Mouse (Mus musculus) 3134 (cell line): ENCODE data around the gene Tlk2.
A peak's percentile ranks its signal among the peaks of the same experiment; 100 is the strongest.

ENCODE experiments used
- DNase-seq: peaks from one replicate; pipeline ENCODE4 v3.0.0-alpha.2; 2011; ENCODE audit warnings: low spot score; ENCODE audit not compliant: insufficient read length; ENCODE audit errors: extremely low read depth

The Tlk2 gene

GRCm38 (mm10) chr11:105247321-105247720 is 68.7 kb downstream of the Tlk2 start:
- no peak for DNase-seq

- no peak for DNase-seq
These were observed 81.1 kb downstream of the Tlk2 start for GRCm38 (mm10) chr11:105259733-105260132.

GRCm38 (mm10) chr11:105261116-105261515 is 82.5 kb downstream of the Tlk2 start:
- no peak for DNase-seq

- DNase-seq, result no peak
These were observed 83.2 kb downstream of the Tlk2 start for GRCm38 (mm10) chr11:105261601-105262351.

- no peak for DNase-seq
These were observed 85.9 kb downstream of the Tlk2 start for GRCm38 (mm10) chr11:105264506-105264905.

GRCm38 (mm10) chr11:105264988-105265387 is 86.4 kb downstream of the Tlk2 start:
- DNase-seq, result no peak

- DNase-seq, result no peak
These were observed 91.5 kb downstream of the Tlk2 start for GRCm38 (mm10) chr11:105270155-105270554.

- no peak for DNase-seq
These were observed 101.8 kb downstream of the Tlk2 start for GRCm38 (mm10) chr11:105280456-105280855.

GRCm38 (mm10) chr11:105281291-105281690 is 102.7 kb downstream of the Tlk2 start:
- DNase-seq, result no peak

GRCm38 (mm10) chr11:105281763-105282459 is 103.3 kb downstream of the Tlk2 start:
- DNase-seq, result no peak

GRCm38 (mm10) chr11:105282460-105282859 is 103.9 kb downstream of the Tlk2 start:
- DNase-seq, result peak; percentile 49

- no peak for DNase-seq
These were observed 104.4 kb downstream of the Tlk2 start for GRCm38 (mm10) chr11:105283016-105283415.

GRCm38 (mm10) chr11:105285720-105286119 is 107.1 kb downstream of the Tlk2 start:
- no peak for DNase-seq

- DNase-seq, result peak; percentile 32
These were observed 110.8 kb downstream of the Tlk2 start for GRCm38 (mm10) chr11:105289403-105289802.

- DNase-seq, result no peak
These were observed 113.1 kb downstream of the Tlk2 start for GRCm38 (mm10) chr11:105291681-105292123.

- peak; percentile 79 for DNase-seq
These were observed 113.8 kb downstream of the Tlk2 start, which contains the start of gene Mrc2 for GRCm38 (mm10) chr11:105292124-105293071. Gene Mrc2, plus strand, starts transcription at chr11:105292643.

- DNase-seq, result peak; percentile 63
These were observed 114.5 kb downstream of the Tlk2 start for GRCm38 (mm10) chr11:105293101-105293581.

GRCm38 (mm10) chr11:105293901-105294494 is 115.4 kb downstream of the Tlk2 start:
- DNase-seq, result no peak

GRCm38 (mm10) chr11:105296084-105296483 is 117.5 kb downstream of the Tlk2 start:
- no peak for DNase-seq

GRCm38 (mm10) chr11:105310197-105310596 is 131.6 kb downstream of the Tlk2 start:
- no peak for DNase-seq
